Mouse (Mus musculus): ENCODE measurements around the gene Gm15293. TPM values are rescaled to one million over a fixed set of nuclear protein-coding genes. Genes with fewer than 3 reads are reported as not detected.
"Not testable (repeated sequence)": the region's sequence is repeated elsewhere in the genome, so short reads cannot be mapped to it uniquely, and the experiment has no call there.

The Gm15293 gene
- polyA plus RNA-seq (2014; fragmentation: Nextera tagmentation; extraction: Ambion mirVana), result not detected in 2 replicates

- H3K36me3 ChIP-seq (ENCODE audit: control insufficient read depth, insufficient read depth, low read length); DNase-seq; H3K4me2 ChIP-seq (ENCODE audit: low read length); H3K4me3 ChIP-seq (replicated peaks; ENCODE audit: low read depth, low read length); H3K9me3 ChIP-seq (ENCODE audit: control insufficient read depth, low read length); H3K4me1 ChIP-seq (ENCODE audit: control insufficient read depth, insufficient read depth, low read length); H3K27me3 ChIP-seq (ENCODE audit: control insufficient read depth, insufficient read depth, low read length); ATAC-seq (ENCODE audit: low FRiP score, low TSS enrichment); H3K27ac ChIP-seq (replicated peaks; ENCODE audit: low read depth, low read length); H3K9ac ChIP-seq (replicated peaks; ENCODE audit: low read length): not testable (repeated sequence)
- WGBS, result no CpG with 5 or more reads among the region's 1 CpGs
Measured at GRCm38 (mm10) chr8:21201261-21201660, at the start of gene Gm15293. Gm15293 (plus strand) TSS chr8:21201561.

- H3K4me1 ChIP-seq (ENCODE audit: control insufficient read depth, insufficient read depth, low read length); H3K4me3 ChIP-seq (replicated peaks; ENCODE audit: low read depth, low read length); ATAC-seq (ENCODE audit: low FRiP score, low TSS enrichment); H3K27me3 ChIP-seq (ENCODE audit: control insufficient read depth, insufficient read depth, low read length); H3K9ac ChIP-seq (replicated peaks; ENCODE audit: low read length); H3K36me3 ChIP-seq (ENCODE audit: control insufficient read depth, insufficient read depth, low read length); H3K27ac ChIP-seq (replicated peaks; ENCODE audit: low read depth, low read length); H3K4me2 ChIP-seq (ENCODE audit: low read length); H3K9me3 ChIP-seq (ENCODE audit: control insufficient read depth, low read length); DNase-seq: not testable (repeated sequence)
- no CpG with 5 or more reads among the region's 1 CpGs for WGBS
Measured at GRCm38 (mm10) chr8:21161977-21162376, 39.4 kb upstream of the Gm15293 start, which contains the start of gene Defa22. Defa22 (plus strand) TSS chr8:21162277.

DNA sequence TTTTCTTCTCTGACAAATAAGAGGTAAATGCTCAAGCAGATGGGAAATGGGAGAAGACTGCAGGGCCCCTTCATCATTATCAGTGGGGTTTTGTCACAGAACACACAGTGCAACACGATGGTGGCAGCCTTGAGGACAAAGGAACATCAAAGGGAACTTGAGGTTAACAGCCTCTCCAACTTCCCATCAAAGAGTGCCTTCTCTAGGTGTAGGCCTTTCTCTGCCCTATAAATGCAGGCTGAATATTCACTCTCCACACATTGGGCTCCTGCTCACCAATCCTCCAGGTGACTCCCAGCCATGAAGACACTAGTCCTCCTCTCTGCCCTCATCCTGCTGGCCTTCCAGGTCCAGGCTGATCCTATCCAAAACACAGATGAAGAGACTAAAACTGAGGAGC, 10.0 kb upstream of the Gm15293 start, which contains the start of gene Defa31:
Gene Defa31, plus strand, starts transcription at position 301 of the 400 bp plus-strand sequence.
- not testable (repeated sequence) for H3K9ac ChIP-seq (replicated peaks; ENCODE audit: low read length); H3K9me3 ChIP-seq (ENCODE audit: control insufficient read depth, low read length); DNase-seq; H3K4me3 ChIP-seq (replicated peaks; ENCODE audit: low read depth, low read length); ATAC-seq (ENCODE audit: low FRiP score, low TSS enrichment); H3K4me1 ChIP-seq (ENCODE audit: control insufficient read depth, insufficient read depth, low read length); H3K4me2 ChIP-seq (ENCODE audit: low read length); H3K27me3 ChIP-seq (ENCODE audit: control insufficient read depth, insufficient read depth, low read length); H3K27ac ChIP-seq (replicated peaks; ENCODE audit: low read depth, low read length); H3K36me3 ChIP-seq (ENCODE audit: control insufficient read depth, insufficient read depth, low read length)
- no CpG with 5 or more reads among the region's 1 CpGs for WGBS

Other genes with a start within 250 kb of the Gm15293 start
- not detected in 2 replicates for gene Defa21, start 176.0 kb upstream of the Gm15293 start, polyA plus RNA-seq (2014; fragmentation: Nextera tagmentation; extraction: Ambion mirVana)
- not detected in 2 replicates for gene Defa23, start 146.5 kb upstream of the Gm15293 start, polyA plus RNA-seq (2014; fragmentation: Nextera tagmentation; extraction: Ambion mirVana)
- not detected in 2 replicates for gene Defa35, start 136.5 kb upstream of the Gm15293 start, polyA plus RNA-seq (2014; fragmentation: Nextera tagmentation; extraction: Ambion mirVana)
- not detected in 2 replicates for gene Defa25, start 117.1 kb upstream of the Gm15293 start, polyA plus RNA-seq (2014; fragmentation: Nextera tagmentation; extraction: Ambion mirVana)
- gene Gm14851, start 105.5 kb upstream of the Gm15293 start, polyA plus RNA-seq (2014; fragmentation: Nextera tagmentation; extraction: Ambion mirVana), result not detected in 2 replicates
- not detected in 2 replicates for gene Defa30, start 66.9 kb upstream of the Gm15293 start, polyA plus RNA-seq (2014; fragmentation: Nextera tagmentation; extraction: Ambion mirVana)
- not detected in 2 replicates for gene Defa22, start 39.3 kb upstream of the Gm15293 start, polyA plus RNA-seq (2014; fragmentation: Nextera tagmentation; extraction: Ambion mirVana)
- not detected in 2 replicates for gene Defa31, start 9.9 kb upstream of the Gm15293 start, polyA plus RNA-seq (2014; fragmentation: Nextera tagmentation; extraction: Ambion mirVana)
- gene Gm15292, start 48.2 kb downstream of the Gm15293 start, polyA plus RNA-seq (2014; fragmentation: Nextera tagmentation; extraction: Ambion mirVana), result not detected in 2 replicates
- not detected in 2 replicates for gene Defa27, start 114.0 kb downstream of the Gm15293 start, polyA plus RNA-seq (2014; fragmentation: Nextera tagmentation; extraction: Ambion mirVana)
- not detected in 2 replicates for gene Defa29, start 125.5 kb downstream of the Gm15293 start, polyA plus RNA-seq (2014; fragmentation: Nextera tagmentation; extraction: Ambion mirVana)
- not detected in 2 replicates for gene Defa2, start 177.0 kb downstream of the Gm15293 start, polyA plus RNA-seq (2014; fragmentation: Nextera tagmentation; extraction: Ambion mirVana)
- not detected in 2 replicates for gene Defa33, start 190.2 kb downstream of the Gm15293 start, polyA plus RNA-seq (2014; fragmentation: Nextera tagmentation; extraction: Ambion mirVana)
- not detected in 2 replicates for gene Defa36, start 225.8 kb downstream of the Gm15293 start, polyA plus RNA-seq (2014; fragmentation: Nextera tagmentation; extraction: Ambion mirVana)

Data from midbrain, embryonic 14.5 days (tissue).